Mouse (Mus musculus) G1E (cell line): ENCODE measurements around the gene Tek. TPM values are rescaled to one million over a fixed set of nuclear protein-coding genes. Genes with fewer than 3 reads are reported as not detected.

ENCODE experiments used
- ATAC-seq: 2 replicates; pipeline ENCODE4 v1.8.0; 2016; ENCODE audit warnings: mild to moderate bottlenecking; ENCODE audit not compliant: insufficient number of reproducible peaks, poor library complexity, low FRiP score, severe bottlenecking; ENCODE audit errors: extremely low read depth
- DNase-seq: peaks from one replicate; pipeline ENCODE4 v3.0.0; 2012; ENCODE audit warnings: low spot score
- H3K27me3 ChIP-seq: 2 replicates; pipeline ENCODE4 v1.6.1; 2012; ENCODE audit warnings: mild to moderate bottlenecking, low read length, inconsistent platforms; ENCODE audit not compliant: insufficient read depth
- H3K36me3 ChIP-seq: replicated peaks from 2 replicates; pipeline ENCODE3; 2012; ENCODE audit warnings: mild to moderate bottlenecking, inconsistent platforms
- H3K4me1 ChIP-seq: 2 replicates; pipeline ENCODE4 v1.6.1; 2012; ENCODE audit warnings: low read depth, low read length, inconsistent platforms, mixed read lengths; ENCODE audit not compliant: insufficient read depth
- H3K4me3 ChIP-seq: 2 replicates; pipeline ENCODE4 v1.5.1; 2012; ENCODE audit warnings: low read depth, mild to moderate bottlenecking, inconsistent platforms, low read length, moderate library complexity, mixed read lengths
- H3K9me3 ChIP-seq: replicated peaks from 2 replicates; pipeline ENCODE4 v1.6.1; 2012; ENCODE audit warnings: inconsistent platforms
- CTCF ChIP-seq: IDR thresholded peaks from 2 replicates; pipeline ENCODE4 v1.5.1; 2012; ENCODE audit warnings: low read depth, low read length, inconsistent platforms, mixed read lengths
- GATA1 ChIP-seq: IDR thresholded peaks from 2 replicates; pipeline ENCODE4 v1.6.1; 2012; ENCODE audit warnings: borderline replicate concordance, low read length, inconsistent platforms, mixed read lengths
- GATA2 ChIP-seq: IDR thresholded peaks from 2 replicates; pipeline ENCODE4 v1.6.1; 2012; ENCODE audit warnings: low read depth, low read length, inconsistent platforms, borderline replicate concordance
- POLR2AphosphoS5 ChIP-seq: IDR thresholded peaks from 2 replicates; pipeline ENCODE4 v1.6.1; 2012; ENCODE audit warnings: low read depth, low read length, inconsistent platforms; ENCODE audit not compliant: insufficient replicate concordance
- TAL1 ChIP-seq: conservative IDR thresholded peaks from 2 replicates; pipeline ENCODE4 v1.6.1; 2012; ENCODE audit warnings: low read depth, low read length, inconsistent platforms, mixed read lengths
- polyA plus RNA-seq: library from polyadenylated mRNA; stranded (reverse); fragments of >175 nt; gene quantifications from 2 replicates; pipeline ENCODE4 v1.2.3, GENCODE M21; 2012
- total RNA-seq, 2 experiments: library from RNA; stranded (forward) in 1 of 2; stranded (reverse) in 1 of 2; fragments of 200-1000 nt in 1 of 2; fragments of >200 nt in 1 of 2; fragmentation: Nextera tagmentation in 1 of 2; gene quantifications; 2 replicates each; pipeline ENCODE4 v1.2.3; 2014 to 2017

Tek gene
- total and polyA plus RNA-seq, 3 experiments = 0.05 TPM; not detected in 2

DNA sequence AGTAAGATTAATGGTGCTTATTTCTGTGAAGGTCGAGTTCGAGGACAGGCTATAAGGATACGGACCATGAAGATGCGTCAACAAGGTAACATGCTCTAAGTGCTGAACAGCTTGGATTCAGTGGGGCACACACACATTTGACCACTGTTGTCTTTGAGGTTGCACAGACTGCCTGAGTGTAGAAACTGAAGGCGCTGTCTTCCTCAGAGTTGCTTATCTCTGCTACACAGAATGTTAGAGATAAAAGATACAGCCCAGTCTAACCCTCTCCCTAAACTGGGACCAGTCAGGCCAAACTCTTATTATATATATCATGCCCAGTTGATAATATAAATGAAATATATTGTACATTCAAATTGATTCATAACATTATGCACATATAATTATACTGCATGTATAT is 42.0 kb downstream of the Tek start:
- H3K4me3 ChIP-seq = no peak overlapping the region
- H3K9me3 ChIP-seq = no peaks in the 10 kb centered on the region
- H3K4me1 ChIP-seq = no peaks in the 10 kb centered on the region; the same call in 1 of the 2 replicates
- DNase-seq (no peak), ATAC-seq (no peak)
- H3K36me3 ChIP-seq = no peaks in the 10 kb centered on the region
- H3K27me3 ChIP-seq = no peaks in the 10 kb centered on the region
- TF ChIP-seq POLR2AphosphoS5 = no peak
- no peak for TF ChIP-seq GATA1
- TF ChIP-seq GATA2 = no peak
- TF ChIP-seq TAL1 = no peak
- TF ChIP-seq CTCF = no peak

DNA sequence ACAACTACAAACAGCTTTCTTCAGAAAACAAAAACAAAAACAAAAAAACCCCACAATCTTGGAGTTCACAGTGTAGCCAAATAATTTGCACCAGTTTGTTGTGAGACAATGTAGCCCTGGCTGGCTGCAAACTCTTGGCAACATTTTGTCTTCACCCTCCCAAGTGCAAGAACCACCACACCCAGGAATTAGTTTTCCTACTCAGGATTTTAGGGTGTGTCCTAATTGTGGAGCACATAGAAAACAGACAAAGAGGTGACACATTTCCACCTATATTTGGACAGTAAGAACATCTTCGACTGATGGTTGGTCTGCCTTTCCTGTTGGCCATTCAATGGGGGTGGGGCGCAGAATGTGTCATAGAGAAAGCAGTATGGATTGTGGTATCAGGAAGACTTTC is 46.8 kb downstream of the Tek start:
- no peak for ATAC-seq
- DNase-seq = no peak
- no peak for TF ChIP-seq GATA2
- no peak for TF ChIP-seq POLR2AphosphoS5
- no peak for TF ChIP-seq GATA1
- TF ChIP-seq CTCF = no peak

DNA sequence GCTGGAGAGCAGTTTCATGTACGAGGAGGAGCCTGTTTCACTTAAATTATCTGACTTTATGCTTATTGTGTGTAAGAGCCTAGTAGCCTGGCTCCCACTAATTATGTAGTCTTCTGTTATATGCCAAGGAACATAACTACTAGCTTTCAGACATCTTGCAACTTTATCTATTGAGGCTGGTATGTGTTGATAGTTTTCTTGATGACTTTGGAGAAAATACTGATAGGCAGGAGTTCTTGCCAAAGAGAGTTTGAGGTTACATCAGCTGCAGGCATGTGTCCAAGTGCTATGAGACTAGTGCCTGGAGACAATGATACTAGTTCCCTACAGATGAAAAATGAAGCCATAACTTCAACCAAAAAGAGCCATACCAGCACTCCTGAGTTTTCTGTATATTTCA is 64.1 kb downstream of the Tek start:
- peaks cover 2% of the 10 kb centered on the region; the same call in 1 of the 2 replicates for H3K27me3 ChIP-seq
- no peak overlapping the region for H3K4me3 ChIP-seq
- no peak for TF ChIP-seq GATA1
- no peak for TF ChIP-seq POLR2AphosphoS5
- H3K36me3 ChIP-seq = no peaks in the 10 kb centered on the region
- H3K4me1 ChIP-seq = no peaks in the 10 kb centered on the region
- DNase-seq (no peak), ATAC-seq (no peak)
- H3K9me3 ChIP-seq = no peaks in the 10 kb centered on the region

More for the DNA sequence above, 46.8 kb downstream of the Tek start:
- Histone ChIP-seq H3K4me3 (no peak overlapping the region), H3K36me3 (no peaks in the 10 kb centered on the region), H3K27me3 (no peaks in the 10 kb centered on the region), H3K9me3 (no peaks in the 10 kb centered on the region), H3K4me1 (no peaks in the 10 kb centered on the region)

DNA sequence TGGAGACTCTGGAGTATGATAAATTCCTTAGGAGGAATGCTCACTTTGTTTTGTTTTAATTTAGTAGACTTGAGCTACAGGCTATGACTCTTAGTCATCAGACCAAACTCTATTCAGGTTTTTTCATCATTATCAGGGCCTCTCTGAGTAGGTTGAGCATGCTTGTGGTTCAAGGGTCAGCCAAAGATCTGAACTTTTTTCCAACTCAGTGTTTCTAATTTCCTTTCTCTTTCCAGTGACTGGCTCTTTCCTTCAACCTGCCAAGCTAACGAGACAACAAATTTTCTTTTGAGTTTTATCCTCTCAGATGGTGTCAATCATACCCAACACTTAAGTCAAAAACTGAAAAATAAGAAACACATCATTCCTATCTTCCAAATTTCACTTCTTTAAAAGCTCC is 71.5 kb downstream of the Tek start:
- H3K4me3 ChIP-seq = no peak overlapping the region
- DNase-seq (no peak), ATAC-seq (no peak)
- no peaks in the 10 kb centered on the region for H3K27me3 ChIP-seq
- H3K9me3 ChIP-seq = no peaks in the 10 kb centered on the region
- H3K4me1 ChIP-seq = no peaks in the 10 kb centered on the region
- H3K36me3 ChIP-seq = no peaks in the 10 kb centered on the region
- TF ChIP-seq GATA1 (no peak), POLR2AphosphoS5 (no peak), TAL1 (no peak), CTCF (no peak), GATA2 (no peak)

GRCm38 (mm10) chr4:94826891-94827290 is 87.8 kb downstream of the Tek start:
- Histone ChIP-seq H3K4me3 (no peak overlapping the region), H3K9me3 (no peaks in the 10 kb centered on the region), H3K4me1 (no peaks in the 10 kb centered on the region), H3K36me3 (no peaks in the 10 kb centered on the region), H3K27me3 (no peaks in the 10 kb centered on the region)
- DNase-seq (no peak), ATAC-seq (no peak)
- TF ChIP-seq TAL1 = no peak
- TF ChIP-seq GATA1 = no peak
- TF ChIP-seq CTCF = no peak
- TF ChIP-seq GATA2 = no peak
- TF ChIP-seq POLR2AphosphoS5 = no peak

- no peaks in the 10 kb centered on the region for H3K9me3 ChIP-seq
- H3K4me3 ChIP-seq = no peak overlapping the region
- TF ChIP-seq GATA2 (no peak), TAL1 (no peak), CTCF (no peak), GATA1 (no peak), POLR2AphosphoS5 (no peak)
- no peaks in the 10 kb centered on the region for H3K36me3 ChIP-seq
- DNase-seq (no peak), ATAC-seq (no peak)
- H3K4me1 ChIP-seq = no peaks in the 10 kb centered on the region
- H3K27me3 ChIP-seq = no peaks in the 10 kb centered on the region
Observed at GRCm38 (mm10) chr4:94827429-94827828, 88.3 kb downstream of the Tek start.

- Histone ChIP-seq H3K9me3 (no peaks in the 10 kb centered on the region), H3K4me1 (no peaks in the 10 kb centered on the region), H3K36me3 (no peaks in the 10 kb centered on the region), H3K27me3 (no peaks in the 10 kb centered on the region), H3K4me3 (no peak overlapping the region)
- no peak for TF ChIP-seq POLR2AphosphoS5
- TF ChIP-seq GATA1 = no peak
- TF ChIP-seq TAL1 = no peak
- no peak for TF ChIP-seq GATA2
- TF ChIP-seq CTCF = no peak
- DNase-seq (no peak), ATAC-seq (no peak)
Observed at GRCm38 (mm10) chr4:94829924-94830386, 90.9 kb downstream of the Tek start.
